Mouse (Mus musculus) kidney, postnatal 0 days (tissue): ENCODE data around the gene Tbk1. TPM values are rescaled to one million over a fixed set of nuclear protein-coding genes. Genes with fewer than 3 reads are reported as not detected.

ENCODE experiments used
- ATAC-seq: fragments of 200-750 bp; cut with Nextera tagmentation; replicated peaks from 2 replicates; pipeline ENCODE4 v1.8.0; 2017; ENCODE audit warnings: low read depth, moderate number of reproducible peaks, moderate TSS enrichment, moderate library complexity; ENCODE audit not compliant: low FRiP score
- DNase-seq: peaks from one replicate; pipeline ENCODE4 v3.0.0-alpha.2; 2016; ENCODE audit warnings: low spot score
- H3K27ac ChIP-seq: fragments of 300-500 bp; sonication (generic); 2 replicates; pipeline ENCODE4 v1.5.1; 2014; ENCODE audit warnings: mild to moderate bottlenecking
- H3K27me3 ChIP-seq: fragments of 300-500 bp; sonication (generic); 2 replicates; pipeline ENCODE4 v1.6.1; 2014; ENCODE audit warnings: low read length, mixed read lengths; ENCODE audit not compliant: insufficient read depth
- H3K36me3 ChIP-seq: fragments of 300-500 bp; sonication (generic); 2 replicates; pipeline ENCODE4 v1.6.1; 2014; ENCODE audit warnings: low read length, mixed read lengths; ENCODE audit not compliant: insufficient read depth
- H3K4me1 ChIP-seq: fragments of 300-500 bp; sonication (generic); replicated peaks from 2 replicates; pipeline ENCODE4 v1.6.1; 2014; ENCODE audit warnings: antibody characterized with exemption, low read length, mixed read lengths; ENCODE audit not compliant: insufficient read depth
- H3K4me2 ChIP-seq: fragments of 300-500 bp; sonication (generic); 2 replicates; pipeline ENCODE4 v1.6.1; 2014; ENCODE audit warnings: mild to moderate bottlenecking, low read length, moderate library complexity, mixed read lengths
- H3K4me3 ChIP-seq: fragments of 300-500 bp; sonication (generic); replicated peaks from 2 replicates; pipeline ENCODE4 v1.5.1; 2014; ENCODE audit warnings: low read depth, low read length
- H3K9ac ChIP-seq: fragments of 300-500 bp; sonication (generic); 2 replicates; pipeline ENCODE4 v1.6.1; 2014; ENCODE audit warnings: low read depth, low read length
- H3K9me3 ChIP-seq: fragments of 300-500 bp; sonication (generic); replicated peaks from 2 replicates; pipeline ENCODE4 v1.6.1; 2016; ENCODE audit warnings: low read length, inconsistent platforms, mixed read lengths
- CTCF ChIP-seq: IDR thresholded peaks from 2 replicates; pipeline ENCODE4 v1.5.1; 2016; ENCODE audit warnings: antibody characterized with exemption, low read depth, mild to moderate bottlenecking, moderate library complexity
- WGBS: fragments of 180-500 bp; shearing (Covaris S2); extraction: QIAGEN DNeasy Blood & Tissue Kit; methylation state at CpG from one replicate; pipeline ENCODE4 v1.1.7; 2014; 5-methylcytosine and 5-hydroxymethylcytosine counted together
- polyA plus RNA-seq: library from polyadenylated mRNA; unstranded; fragments of >200 nt; fragmentation: Nextera tagmentation; extraction: Ambion mirVana; gene quantifications from 2 replicates; pipeline ENCODE4 v1.2.1, GENCODE M21; 2015

Gene Tbk1
- polyA plus RNA-seq, 1 experiment from 2014 or later, result 26.5 TPM

DNA sequence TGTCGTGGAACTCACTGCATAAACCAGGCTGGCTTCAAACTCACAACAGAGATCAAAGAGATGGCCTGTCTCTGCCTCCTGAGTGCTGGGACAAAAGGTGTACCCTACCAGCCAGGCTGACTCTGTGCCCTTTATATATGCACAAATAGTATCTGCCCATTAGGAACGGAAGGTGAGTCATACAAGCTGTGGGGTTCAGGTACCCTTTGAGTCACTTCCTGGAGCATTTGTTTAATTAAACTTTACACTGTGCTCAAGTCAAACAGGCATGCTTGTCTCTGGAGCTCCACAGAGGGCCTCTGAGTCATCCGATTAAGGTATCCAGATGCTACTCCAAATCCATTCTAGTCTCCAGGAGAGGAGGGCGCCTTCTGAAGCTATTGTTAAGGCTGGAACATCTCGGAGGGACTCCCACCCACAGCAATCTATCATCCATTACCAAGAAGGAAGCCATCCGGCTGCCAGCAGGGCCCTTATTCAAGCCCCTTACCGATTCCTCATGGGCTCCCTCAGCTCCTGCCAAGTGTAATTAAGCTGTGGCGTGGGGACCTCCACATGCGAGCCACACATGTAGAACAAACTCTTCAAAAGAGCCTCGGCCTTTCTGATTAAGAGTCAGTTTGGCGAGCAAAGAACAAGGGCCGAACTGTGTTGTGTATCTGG is 65.5 kb downstream of the Tbk1 start:
- no peak overlapping the region for H3K4me3 ChIP-seq
- no peaks in the 10 kb centered on the region for H3K36me3 ChIP-seq
- WGBS, result 39% methylated on average over 12 of the region's 12 CpGs
- no peak overlapping the region for H3K27ac ChIP-seq
- no peak for ATAC-seq
- no peak for DNase-seq
- no peak for TF ChIP-seq CTCF
- no peak overlapping the region for H3K9ac ChIP-seq
- H3K4me1 ChIP-seq, result no peaks in the 10 kb centered on the region
- no peaks in the 10 kb centered on the region for H3K27me3 ChIP-seq
- no peaks in the 10 kb centered on the region for H3K9me3 ChIP-seq
- no peak overlapping the region for H3K4me2 ChIP-seq

DNA sequence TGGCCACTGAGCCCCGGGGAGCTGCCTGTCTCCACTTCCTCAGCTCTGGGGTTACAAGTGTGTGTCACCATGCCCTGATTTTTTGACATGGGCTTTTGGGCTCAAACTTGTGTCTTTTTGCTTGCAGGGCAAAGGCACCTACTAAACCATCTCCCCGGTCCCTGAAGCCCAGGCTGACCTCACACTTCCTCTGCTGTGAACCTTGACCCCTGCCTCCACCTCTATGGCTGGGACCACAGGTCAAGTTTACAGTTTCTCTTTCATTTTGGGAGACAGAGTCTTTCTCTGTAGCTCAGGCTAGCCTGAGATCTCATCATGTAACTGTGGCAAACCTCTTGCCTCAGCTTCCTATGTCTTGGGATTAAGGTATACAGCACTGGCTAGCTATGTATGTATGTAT is 66.9 kb downstream of the Tbk1 start:
- Histone ChIP-seq H3K4me3 (no peak overlapping the region), H3K4me1 (no peaks in the 10 kb centered on the region), H3K27me3 (no peaks in the 10 kb centered on the region), H3K27ac (no peak overlapping the region), H3K9me3 (no peaks in the 10 kb centered on the region), H3K4me2 (no peak overlapping the region), H3K9ac (no peak overlapping the region), H3K36me3 (no peaks in the 10 kb centered on the region)
- WGBS, result 62% methylated on average over 2 of the region's 2 CpGs
- DNase-seq (no peak), ATAC-seq (no peak)
- TF ChIP-seq CTCF, result no peak

GRCm38 (mm10) chr10:121516008-121516600 is 70.5 kb downstream of the Tbk1 start:
- WGBS, result 30% methylated on average over 18 of the region's 18 CpGs

GRCm38 (mm10) chr10:121509751-121510643 is 76.6 kb downstream of the Tbk1 start:
- Histone ChIP-seq H3K27ac (no peak overlapping the region), H3K9me3 (no peaks in the 10 kb centered on the region), H3K27me3 (no peaks in the 10 kb centered on the region), H3K4me3 (no peak overlapping the region), H3K4me2 (no peak overlapping the region), H3K36me3 (no peaks in the 10 kb centered on the region), H3K9ac (no peak overlapping the region), H3K4me1 (peaks cover 18% of the 10 kb centered on the region)
- ATAC-seq, result peak; percentile 38
- no peak for TF ChIP-seq CTCF
- 20% methylated on average over 24 of the region's 24 CpGs for WGBS
- DNase-seq, result peak; percentile 77

More at GRCm38 (mm10) chr10:121516008-121516600, 70.5 kb downstream of the Tbk1 start:
- no peak overlapping the region for H3K4me3 ChIP-seq
- peak; percentile 93 for DNase-seq
- no peaks in the 10 kb centered on the region for H3K9me3 ChIP-seq
- H3K9ac ChIP-seq, result no peak overlapping the region
- no peaks in the 10 kb centered on the region for H3K4me1 ChIP-seq
- H3K27me3 ChIP-seq, result no peaks in the 10 kb centered on the region
- ATAC-seq, result peak; percentile 53
- peak; percentile 93 for TF ChIP-seq CTCF
- no peaks in the 10 kb centered on the region for H3K36me3 ChIP-seq
- H3K27ac ChIP-seq, result no peak overlapping the region
- H3K4me2 ChIP-seq, result no peak overlapping the region

DNA sequence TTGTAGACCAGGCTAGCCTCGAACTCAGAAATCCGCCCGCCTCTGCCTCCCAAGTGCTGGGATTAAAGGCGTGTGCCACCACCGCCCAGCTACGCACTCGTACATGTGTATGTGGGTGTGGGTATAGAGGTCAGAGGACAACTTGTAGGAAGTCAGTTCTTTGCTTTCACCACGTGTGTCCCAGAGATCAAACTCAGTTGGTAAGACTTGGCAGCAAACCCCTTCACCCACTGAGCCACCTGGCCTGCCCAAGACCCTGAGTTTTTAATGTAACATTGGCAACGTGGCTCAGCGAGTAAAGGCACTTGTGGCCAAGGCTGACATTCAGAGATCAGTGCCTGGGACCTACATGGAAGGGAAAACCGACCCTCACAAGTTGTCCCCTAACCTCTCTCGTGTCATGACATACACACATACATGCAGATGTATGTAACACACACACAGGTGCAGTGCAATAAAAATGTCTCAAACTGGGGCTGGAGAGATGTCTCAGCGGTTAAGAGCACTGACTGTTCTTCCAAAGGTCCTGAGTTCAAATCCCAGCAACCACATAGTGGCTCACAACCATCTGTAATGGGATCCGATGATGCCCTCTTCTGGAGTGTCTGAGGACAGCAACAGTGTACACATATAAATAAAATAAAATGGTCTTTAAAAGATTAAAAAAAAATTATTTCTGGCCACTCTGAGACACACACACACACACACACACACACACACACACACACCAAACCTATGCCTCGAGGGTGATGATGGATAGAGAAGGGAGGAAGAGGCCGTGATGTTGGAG is 78.6 kb downstream of the Tbk1 start:
- no peak overlapping the region for H3K9ac ChIP-seq
- no peaks in the 10 kb centered on the region for H3K27me3 ChIP-seq
- H3K4me2 ChIP-seq, result no peak overlapping the region
- DNase-seq, result no peak
- WGBS, result 91% methylated on average over 16 of the region's 16 CpGs
- H3K36me3 ChIP-seq, result no peaks in the 10 kb centered on the region
- TF ChIP-seq CTCF, result peak; percentile 41; the same call in 1 of the 2 replicates
- H3K4me1 ChIP-seq, result peaks cover 18% of the 10 kb centered on the region
- no peak for ATAC-seq
- no peaks in the 10 kb centered on the region for H3K9me3 ChIP-seq
- H3K27ac ChIP-seq, result no peak overlapping the region
- H3K4me3 ChIP-seq, result no peak overlapping the region
